Mouse (Mus musculus) heart, adult 18-20 months (tissue): Measurements from ENCODE around the gene Psmd12. TPM values are rescaled to one million over a fixed set of nuclear protein-coding genes. Genes with fewer than 3 reads are reported as not detected.
A peak's percentile ranks its signal among the peaks of the same experiment; 100 is the strongest.

ENCODE experiments used
- DNase-seq, 2 experiments: peaks; one replicate each; pipeline ENCODE4 v3.0.0; 2021 to 2022; ENCODE audit warnings: mixed read lengths in 1 of 2
- long read RNA-seq, 2 experiments: library from polyadenylated mRNA; stranded (forward); transcript quantifications; one replicate each; pipeline ENCODE4 v2.0.0; 2021
- total RNA-seq, 2 experiments: library from RNA; stranded (reverse); gene quantifications; 2 replicates each; pipeline ENCODE4 v1.2.3; 2021

The Psmd12 gene
- total RNA-seq, result 10 to 100 TPM; 93.3 to 94.7 TPM
- long read RNA-seq, experiment 1, transcript Psmd12-201 (11 exons, 1,904 nt), result major isoform, 179 of 190 reads
- long read RNA-seq, experiment 1, partial matches to known transcripts, result 7 of 190 reads
- long read RNA-seq, experiment 1, other reads (novel, unspliced or antisense), result 4 of 190 reads
- long read RNA-seq, experiment 2, transcript Psmd12-201 (11 exons, 1,904 nt), result major isoform, 86 of 90 reads
- long read RNA-seq, experiment 2, partial matches to known transcripts, result 3 of 90 reads
- long read RNA-seq, experiment 2, other reads (novel, unspliced or antisense), result 1 of 90 reads

DNA sequence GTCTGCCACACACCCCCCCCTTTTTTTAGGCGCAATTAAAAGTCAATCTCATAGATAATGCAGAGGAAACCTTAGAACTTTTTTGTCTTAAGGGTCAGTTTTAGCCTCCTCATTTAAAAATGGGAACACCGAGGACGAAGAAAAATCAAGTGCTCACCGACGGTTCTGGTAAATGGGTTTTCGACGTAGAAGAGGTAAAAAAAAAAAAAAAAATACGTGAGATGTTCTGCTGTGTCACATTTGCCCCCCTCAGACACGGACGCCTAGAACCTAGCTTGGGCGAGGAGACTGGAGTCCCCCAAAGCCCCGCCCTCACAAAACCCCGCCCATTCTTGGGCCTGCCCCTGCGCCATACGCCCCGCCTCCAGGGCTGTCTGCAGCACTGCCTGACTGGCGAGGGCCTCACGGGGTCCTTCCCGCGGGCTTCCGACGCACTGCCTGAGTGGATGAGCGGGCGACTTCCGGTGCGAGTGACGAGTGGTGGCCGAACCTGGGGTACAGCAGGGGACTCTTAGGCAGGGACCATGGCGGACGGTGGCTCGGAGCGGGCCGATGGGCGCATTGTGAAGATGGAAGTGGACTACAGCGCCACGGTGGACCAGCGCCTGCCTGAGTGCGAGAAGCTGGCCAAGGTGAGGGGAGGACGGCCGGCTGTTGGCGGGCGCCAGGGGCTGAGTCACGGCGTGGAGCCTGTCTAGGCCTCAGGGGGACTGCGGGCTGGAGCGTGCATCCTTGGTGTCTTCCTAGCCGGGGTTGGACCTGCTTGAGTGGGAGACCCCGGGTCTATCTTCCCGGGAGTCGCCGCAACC lies at the start of gene Psmd12:
Gene Psmd12, plus strand, starts transcription at position 432 of the 809 bp plus-strand sequence.
- peak; percentile 95 to 99 for DNase-seq

DNA sequence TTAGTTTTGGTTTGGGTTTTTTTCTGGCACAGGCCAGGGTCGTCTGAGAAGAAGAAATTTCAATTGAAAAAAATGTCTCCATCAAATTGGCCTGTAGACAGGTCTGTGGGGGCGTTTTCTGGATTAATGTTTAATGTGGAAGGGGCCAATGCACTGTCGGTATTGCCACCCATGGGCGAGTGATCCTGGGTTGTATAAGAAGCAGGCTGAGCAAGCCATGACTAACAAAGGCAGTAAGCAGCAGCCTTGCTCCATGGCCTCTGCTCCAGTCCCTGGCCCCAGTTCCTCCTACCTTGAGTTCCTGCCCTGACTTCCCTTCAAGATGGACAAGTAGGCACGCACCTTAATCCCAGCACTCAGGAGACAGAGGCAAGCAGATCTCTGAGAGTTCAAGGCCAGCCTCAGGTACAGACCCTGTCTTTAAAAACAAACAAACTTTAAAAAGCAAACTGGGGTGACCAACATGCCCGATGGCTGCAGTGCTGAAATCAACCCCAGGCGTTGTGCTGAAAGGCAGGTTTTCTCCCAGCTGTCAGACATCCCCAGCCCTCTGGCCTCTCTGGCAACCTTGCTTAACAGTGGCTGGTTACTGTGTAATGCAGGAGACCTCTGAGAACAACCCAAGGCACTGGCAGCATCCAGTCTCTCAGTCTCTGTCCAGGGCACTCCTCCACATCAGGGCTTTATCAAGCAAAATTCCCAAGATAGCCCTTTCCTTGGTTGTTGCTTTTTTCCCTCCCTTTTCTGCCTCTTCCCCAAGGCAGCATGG lies 47.9 kb upstream of the Psmd12 start:
- DNase-seq, result no peak

DNA sequence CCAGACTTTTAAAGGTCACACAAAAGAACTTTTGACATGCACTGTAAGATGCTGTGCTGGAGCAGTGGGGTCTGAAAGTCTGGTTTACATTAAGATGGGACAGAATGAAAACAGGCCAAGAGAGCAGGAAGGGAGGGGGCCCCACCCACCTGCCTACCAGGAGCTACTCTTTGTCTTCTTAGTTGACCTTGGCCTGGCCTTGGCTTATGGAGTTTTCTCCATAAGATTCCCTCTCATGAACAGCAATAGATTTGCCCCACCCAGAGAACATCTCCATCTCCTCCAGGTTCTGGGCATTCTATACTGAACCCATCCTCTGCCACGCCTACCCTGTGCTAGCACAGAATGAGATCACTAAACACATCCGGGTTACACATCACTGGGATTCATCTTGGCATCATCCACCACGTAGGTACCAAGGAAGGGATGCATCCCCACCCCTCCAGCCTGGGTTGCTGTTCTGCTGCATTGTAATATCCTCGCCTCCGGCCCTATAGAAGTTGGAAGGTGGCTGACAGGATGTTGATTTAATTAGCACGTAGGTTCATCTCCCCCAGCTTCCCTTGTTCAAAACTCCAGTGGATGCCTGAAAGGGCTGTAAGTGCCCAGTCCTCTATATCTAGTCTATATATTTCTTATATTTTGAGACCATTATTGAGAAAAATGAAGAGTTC lies 43.4 kb upstream of the Psmd12 start:
- DNase-seq, result no peak

DNA sequence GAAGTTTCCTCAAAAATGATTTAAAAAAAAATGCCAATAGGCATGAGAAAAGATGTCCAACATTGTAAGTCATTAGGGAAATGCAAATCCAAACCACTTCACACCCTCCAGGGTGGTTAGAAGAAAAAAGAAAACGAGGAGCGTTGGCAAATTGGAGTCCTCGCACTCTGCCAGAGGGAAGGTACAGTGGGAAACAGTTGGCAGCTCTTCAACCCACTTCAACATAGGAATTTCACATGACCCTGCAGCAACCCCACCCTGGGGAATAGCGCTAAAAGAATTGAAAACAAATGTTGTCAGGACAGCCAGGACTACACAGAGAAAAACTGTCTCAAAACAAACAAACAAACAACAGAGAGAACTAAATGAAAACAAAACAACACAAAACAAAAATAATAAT lies 41.6 kb upstream of the Psmd12 start:
- DNase-seq, result no peak

DNA sequence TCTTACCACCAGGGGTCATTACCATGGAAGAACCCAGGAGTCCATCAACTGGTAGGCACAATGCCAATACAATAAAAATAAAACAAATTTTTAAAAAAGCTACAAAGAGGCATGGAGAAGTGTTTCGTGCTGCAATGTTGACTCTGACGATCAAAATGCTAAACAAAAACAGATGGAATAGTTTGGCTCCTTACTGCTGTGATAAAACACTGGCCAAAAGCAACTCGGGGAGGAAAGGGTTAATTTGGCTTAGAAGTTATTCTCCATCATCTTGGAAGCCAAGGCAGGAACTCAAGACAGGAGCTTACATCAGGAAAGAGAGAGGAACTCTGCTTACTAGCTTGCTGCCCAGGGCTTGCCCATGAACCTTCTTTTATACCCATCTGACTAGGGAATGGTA lies 41.1 kb upstream of the Psmd12 start:
- no peak for DNase-seq

DNA sequence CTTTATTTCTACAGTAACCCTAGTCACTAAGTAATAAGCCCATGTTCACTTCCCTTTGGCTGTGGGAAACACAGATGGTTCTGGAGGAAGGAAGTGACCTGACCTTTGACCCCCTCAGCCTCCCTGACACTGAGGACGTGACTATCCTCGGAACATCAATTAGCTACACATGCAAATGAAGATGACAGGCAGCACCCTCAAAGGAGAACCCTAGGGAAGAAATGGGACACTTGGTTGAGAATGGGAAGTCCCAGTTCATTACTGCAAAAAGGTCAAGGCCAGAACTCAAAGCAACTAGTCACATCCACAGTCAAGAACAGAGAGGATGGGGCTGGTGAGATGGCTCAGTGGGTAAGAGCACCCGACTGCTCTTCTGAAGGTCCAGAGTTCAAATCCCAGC lies 38.2 kb upstream of the Psmd12 start:
- no peak for DNase-seq

DNA sequence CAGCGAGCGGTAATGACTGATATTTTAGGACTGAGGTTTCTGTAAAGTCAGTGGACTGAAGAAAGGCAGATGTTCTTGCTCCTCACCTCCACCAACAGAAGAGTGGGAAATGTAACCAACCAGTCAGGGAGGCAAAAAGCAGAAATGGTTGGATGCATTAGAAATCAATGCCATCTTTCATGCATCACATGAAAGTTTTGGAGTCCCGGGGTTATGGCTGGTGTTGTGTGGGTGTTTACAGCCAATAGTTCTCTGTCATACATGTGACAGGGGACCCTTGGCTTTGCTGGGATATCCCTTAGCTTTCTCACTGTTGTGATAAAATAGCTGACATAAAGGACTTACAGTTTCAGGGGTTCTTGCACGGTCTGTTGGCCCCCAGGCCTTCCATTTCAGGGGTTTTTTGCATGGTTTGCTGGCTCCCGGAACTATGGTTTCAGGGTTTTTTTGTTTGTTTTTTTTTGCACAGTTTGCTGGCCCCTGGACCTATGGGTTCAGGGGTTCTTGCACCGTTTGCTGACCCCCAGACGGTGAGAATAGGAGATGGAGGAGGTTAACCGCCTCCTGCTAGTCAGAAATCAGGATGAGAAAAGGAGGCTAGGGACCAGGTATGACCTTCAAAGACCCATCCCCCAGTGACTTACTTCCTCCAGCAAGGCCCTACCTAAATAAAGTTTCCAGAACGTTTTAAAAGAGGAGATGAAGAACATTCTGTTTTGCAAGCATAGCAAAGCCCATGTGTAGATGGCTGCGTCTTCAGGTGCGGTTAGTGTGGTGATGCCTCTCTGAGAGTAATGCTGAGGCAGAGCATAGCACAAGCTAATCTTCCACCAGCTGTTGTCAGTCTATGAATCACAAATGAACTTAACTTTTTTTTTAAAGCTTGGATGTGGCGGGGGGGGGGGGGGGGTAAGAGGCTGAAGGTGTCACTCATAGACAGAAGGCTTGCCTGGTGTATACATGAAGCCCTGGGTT lies 35.9 kb upstream of the Psmd12 start:
- DNase-seq, result no peak

DNA sequence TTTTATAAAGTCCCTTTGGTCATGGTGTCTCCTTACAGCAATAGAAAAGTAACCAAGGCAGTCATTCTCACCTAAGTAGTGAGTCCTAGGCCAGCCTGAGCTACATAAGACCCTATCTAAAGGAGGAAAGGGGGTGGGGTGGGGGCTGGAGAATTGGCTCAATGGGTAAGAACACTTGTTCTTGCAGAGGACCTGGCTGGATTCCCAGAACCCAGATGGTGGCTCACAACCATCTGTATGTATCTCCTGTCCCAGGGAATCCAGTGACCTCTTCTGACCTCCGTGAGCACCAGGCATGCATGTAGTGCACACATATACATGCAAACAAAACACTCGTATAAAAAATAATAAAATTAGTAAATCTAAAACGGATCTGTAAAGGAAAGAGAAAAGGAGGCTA lies 33.6 kb upstream of the Psmd12 start:
- peak in 1 of 2 experiments; percentile 50 for DNase-seq

DNA sequence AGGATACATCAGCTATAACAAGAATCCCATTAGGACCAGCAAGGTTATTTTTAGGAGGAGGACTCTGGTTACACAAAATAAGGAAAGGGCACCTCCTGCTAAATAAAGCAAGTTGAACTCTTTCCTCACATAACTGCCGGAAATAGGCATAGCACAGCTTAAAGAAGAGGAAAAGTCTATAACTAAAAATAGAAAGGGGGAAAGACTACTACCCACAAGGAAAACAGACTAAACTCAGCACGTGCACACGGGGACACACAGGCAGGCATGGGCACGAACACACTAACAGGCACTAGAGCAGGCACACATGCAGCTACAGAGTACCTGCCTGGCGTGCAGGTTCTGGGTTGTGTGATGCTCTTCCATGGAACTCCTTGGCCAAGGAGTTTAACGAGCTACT lies 32.6 kb upstream of the Psmd12 start:
- no peak for DNase-seq

DNA sequence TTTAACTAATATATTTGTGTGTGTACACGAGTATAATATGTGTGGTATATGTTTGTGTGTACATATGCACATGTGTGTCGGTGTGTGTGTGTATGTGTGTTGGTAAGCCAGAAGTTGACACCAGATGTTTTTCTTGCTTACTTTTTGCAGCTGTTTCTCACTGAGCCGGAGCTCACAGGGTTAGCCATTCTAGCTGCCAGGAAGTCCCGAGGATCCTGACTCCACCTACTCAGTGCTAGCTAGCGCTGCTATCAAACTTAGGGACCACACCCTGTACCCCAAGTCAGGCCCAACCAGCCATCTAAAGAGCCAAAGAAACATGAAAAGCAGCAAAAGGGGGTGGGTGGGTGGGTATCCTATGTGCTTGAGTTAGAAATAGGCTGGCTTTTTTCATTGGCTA lies 31.9 kb upstream of the Psmd12 start:
- peak; percentile 62 to 73 for DNase-seq

DNA sequence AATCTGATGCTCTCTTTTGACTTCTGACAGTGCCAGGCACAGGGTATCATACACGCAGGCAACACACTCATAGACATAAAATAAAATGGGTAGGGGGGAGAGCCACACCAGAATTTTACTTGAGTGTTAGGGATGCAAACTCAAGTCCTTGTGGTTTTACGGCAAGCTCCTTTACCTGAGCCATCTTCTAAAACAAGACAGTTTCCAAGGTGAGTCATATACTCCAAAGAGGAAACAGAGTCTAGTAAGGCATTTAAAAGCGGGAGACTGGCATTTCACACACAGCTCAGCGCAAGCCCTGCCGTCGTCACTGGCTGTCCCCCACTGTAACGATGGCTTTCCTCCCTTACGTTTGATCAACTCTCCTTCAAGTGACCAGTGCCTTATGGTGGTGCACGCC lies 31.4 kb upstream of the Psmd12 start:
- DNase-seq, result no peak

DNA sequence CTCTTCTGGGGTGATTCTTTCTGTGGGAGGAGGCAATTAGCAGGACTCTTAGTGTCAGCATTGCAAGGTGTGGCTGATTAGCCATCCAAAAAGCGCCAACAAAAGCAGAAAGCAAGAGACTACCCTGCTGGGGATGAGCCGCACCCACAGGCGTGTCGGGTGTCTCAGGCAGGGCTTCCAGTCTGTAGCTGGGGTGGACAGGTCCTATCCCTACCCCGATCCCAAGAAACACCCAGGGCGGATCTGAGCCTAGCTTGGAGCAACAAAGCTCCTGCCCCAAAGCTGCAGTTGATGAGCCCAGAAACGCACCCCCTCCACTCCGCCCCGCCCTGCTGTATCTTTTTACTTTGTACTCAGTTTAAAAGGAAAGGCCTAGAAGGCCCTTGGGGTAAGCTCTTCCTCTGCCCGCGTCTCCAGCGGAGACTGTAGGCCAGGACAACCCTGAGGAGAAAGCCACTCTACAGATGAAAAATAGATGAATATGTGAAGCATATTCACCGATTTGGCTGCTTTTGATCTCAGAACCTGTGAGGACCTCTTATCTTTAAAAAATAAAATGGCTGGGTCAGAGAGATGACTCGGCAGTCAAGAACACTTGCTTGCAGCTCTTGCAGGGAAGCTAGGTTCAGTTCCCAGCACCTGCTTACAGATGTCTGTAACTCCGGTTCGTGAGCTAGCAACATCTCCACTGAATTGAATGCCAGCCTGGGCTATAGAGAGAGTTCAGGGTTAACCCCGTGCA lies 29.9 kb upstream of the Psmd12 start:
- peak; percentile 62 to 69 for DNase-seq

DNA sequence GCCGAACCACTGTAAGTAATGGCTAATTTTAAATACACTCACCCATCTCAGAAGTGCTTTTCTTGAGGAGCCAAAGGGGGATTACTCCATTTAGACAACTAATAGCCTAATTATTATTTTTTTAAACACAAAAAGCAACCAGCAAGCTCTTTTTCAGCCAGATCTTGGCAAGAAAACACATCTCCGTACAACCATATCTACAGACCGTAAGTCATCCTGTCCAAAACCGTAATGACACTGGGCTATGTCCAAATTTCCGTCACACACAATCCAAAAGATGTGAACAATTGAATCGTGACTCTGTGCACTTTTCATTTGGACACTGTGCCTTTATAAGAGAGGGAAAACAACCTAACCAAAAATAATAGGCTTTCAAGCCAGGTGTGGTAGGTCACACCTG lies 29.2 kb upstream of the Psmd12 start:
- peak; percentile 67 to 82 for DNase-seq

DNA sequence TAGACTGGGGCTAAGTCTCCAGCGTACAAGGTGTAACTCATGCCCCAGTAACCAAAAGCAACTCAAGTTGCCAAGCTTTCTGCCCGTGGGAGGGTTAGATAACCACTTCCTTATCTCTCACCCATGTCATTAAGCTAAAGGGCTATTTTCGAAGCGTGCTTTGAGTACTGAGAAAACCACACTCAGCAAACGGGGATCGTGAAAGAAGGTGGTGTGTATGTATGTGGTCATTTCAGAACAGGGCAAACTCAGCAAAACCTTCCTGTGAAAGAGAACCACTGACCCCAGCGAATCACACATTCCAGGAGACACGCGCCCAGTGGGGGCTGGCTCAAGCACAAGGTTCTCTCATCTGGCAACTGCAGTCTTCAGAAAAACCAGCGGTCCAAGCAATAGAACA lies 28.2 kb upstream of the Psmd12 start:
- DNase-seq, result peak; percentile 65 to 74

DNA sequence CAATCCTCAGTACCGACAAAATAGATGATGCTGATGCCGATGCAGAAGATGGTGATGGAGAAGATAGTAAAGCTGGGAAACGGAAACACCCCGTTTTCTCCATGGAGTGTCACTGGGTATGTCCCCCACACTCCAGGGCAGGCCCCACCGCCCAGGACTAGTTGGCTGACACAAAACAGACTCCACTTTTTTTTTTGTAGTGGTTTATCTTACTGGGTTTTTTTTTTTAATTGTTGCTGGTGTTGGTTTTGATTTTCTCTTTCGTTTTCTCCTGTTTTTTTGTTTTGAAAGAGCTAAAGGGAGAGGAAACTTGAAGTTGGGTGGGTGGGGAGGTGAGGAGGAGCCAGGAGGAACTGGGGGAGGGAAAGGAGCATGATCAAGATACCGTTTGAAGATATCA lies 27.2 kb upstream of the Psmd12 start:
- no peak for DNase-seq

DNA sequence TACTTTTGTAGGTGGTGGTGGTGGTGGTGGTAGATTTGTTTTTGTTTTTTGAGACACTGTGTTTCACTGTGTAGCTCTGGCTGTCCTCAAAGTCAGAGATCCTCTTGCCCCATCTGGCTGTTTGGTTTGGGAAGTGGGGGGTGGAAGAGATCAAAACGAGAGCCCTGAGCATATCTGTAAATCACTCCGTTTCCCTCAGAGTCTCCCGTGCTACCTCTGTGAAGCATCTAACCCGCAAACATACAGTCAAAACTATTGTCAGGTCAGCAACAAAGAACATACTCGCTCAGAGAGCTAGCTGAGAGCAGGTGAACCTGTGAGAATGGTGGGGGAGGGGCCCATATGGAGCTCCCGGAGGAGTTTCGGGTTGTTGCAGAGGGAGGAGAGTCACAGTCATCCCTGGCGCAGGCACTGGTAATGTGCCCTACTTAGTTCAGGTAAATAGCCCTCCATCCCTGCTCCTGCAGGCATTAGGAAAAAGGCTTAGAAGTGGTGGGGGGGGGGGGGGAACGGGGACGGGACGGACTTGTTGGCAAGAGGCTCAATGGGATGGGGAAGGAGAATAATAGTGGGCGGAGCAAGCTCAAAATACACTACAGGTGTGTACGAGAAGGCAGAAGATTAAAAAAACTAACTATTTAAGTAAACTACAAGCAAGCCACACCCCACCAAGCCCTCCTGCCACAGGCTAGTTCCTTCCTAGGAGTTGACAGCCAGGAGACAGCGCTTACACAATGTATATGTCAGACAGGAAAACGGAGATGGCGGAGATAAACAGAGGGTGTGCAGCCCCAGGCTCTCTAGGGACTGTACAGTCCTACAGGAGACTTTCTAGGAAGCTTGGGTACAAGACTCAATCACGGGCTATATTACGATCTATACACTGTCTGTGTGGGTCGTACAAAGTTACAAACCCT lies 24.5 kb upstream of the Psmd12 start:
- DNase-seq, result no peak

DNA sequence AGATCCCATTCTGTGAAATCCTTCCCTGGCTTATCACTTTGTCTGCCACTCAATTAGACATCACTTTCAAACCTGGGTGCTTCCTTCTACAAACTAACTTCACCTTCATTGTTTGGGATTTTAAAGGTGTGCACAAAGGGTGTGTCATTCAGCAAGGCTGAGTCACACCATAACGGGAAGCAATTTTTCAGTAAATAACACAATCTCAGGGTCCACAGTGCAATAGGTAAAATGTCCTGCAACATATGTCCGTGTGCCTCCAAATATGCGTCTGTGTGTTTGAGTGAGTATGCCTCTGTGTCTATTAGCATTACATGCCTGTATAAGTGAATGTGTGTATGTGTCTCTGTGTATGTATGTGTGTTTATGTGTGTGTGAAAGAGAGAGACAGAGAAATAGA lies 22.0 kb upstream of the Psmd12 start:
- no peak for DNase-seq

DNA sequence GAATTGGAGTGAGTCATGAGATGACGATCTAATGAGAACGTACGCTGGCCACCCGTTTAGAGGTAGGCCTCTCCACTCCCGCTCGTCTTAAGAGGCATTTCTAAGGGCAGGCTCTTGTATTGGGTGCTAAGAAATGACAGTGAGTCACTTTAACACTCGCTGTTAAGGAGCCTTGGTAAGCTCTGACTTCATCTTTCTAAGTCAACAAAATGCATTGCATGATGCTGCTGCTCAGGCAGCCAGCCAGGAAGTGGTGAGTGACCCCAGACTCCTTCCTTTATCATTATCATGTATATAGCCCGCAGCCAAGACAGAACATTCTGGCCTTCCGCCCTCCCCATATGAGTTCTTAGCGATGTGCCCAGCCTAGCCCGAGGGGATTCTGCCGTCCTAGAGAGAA lies 21.0 kb upstream of the Psmd12 start:
- no peak for DNase-seq

DNA sequence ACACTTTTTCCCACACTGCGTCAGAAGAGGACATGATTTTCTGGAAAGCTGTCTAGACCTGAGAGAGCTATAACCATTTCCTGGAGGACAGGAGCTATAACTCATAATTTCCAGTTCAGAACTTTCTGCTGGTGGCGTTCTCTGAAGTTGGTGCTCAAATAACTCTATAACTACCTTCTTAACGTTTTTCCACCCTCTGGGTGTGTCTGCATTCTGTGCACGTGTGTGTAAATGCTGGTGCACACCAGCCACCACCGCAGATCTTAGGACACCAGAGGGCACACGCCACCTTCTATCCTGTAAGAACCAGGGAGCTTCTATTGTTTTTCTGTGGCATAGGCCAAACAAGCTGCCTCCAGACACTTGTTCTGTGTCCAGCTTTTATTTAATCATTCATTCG lies 20.3 kb upstream of the Psmd12 start:
- DNase-seq, result no peak
